Mouse (Mus musculus) right cerebral cortex, postnatal 36 days (tissue): ENCODE data around the gene Lepr.
"Not testable (repeated sequence)": the region's sequence is repeated elsewhere in the genome, so short reads cannot be mapped to it uniquely, and the experiment has no call there.

Experiments used
- DNase-seq, 2 experiments: peaks; one replicate each; pipeline ENCODE4 v3.0.0; 2022; ENCODE audit warnings: low spot score in 2 of 2, mixed read lengths in 1 of 2

Gene Lepr

DNA sequence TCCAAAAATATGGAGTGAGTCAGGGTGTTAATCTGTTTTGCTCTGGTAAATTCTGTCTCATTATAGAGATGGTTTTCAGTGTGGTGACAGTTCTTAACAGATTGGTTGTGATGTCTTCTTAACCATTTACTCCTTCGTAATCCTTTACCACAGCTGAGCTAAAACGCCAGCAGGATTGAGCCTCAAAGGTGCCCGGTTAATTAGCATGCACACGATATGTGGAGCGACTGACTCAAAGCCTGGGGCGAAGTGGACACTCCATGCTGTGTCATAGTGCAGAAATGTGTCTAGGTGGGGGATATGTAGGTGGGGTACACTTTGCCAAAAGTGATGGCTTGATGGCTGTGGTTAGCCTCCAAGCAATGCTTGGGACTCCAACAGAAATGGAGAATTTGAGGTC lies 1.4 kb upstream of the Lepr start:
- no peak for DNase-seq

DNA sequence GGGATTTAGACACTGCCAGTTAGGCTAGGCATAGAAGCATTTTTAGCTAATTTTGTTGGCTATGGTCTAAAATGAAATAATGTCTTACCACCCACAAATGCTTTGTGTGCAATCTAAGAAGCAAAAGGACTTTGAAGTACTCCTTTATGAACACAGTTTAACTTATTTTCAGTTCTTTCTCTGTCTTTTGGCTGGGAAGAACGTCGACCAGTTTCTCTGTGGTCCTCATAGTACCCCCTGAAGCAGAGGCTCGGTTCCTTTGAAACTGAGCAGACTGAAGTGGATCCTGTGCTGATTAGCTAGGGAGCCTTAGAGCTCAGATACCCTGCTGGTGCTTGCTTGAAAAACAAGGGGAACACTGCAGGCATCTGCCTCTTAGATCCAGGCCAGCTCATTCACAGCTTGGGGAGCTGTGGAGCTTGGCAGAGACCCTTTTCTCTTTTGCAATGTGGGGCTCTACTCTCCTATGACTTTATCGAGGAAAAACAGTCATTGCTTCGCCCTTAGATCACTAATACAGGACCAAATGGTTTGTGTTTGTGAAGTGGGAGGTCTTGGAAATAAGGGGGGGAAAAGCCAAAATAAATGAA lies 1.9 kb downstream of the Lepr start:
- no peak for DNase-seq

GRCm38 (mm10) chr4:101721705-101722104 lies 4.5 kb downstream of the Lepr start:
- no peak for DNase-seq

DNA sequence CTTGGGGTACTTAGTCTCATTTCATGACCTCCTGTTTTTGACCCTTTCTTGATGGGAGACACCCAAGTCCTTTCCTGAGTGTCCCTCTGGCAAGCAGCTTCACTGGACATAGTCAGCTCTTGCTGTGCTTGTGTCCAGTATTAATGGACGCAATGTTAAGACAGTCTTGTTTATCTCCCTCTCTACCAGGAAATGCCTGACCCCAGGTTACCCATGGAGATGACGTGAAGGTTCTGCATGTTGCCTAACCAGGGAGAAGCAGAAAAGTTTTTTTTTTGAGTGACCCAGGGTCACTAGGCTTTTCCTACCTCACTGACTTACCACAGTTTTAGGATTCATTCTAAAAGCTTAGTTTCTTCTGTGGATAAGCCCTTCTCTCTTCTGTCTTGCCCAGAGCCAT lies 24.8 kb downstream of the Lepr start:
- DNase-seq = no peak

DNA sequence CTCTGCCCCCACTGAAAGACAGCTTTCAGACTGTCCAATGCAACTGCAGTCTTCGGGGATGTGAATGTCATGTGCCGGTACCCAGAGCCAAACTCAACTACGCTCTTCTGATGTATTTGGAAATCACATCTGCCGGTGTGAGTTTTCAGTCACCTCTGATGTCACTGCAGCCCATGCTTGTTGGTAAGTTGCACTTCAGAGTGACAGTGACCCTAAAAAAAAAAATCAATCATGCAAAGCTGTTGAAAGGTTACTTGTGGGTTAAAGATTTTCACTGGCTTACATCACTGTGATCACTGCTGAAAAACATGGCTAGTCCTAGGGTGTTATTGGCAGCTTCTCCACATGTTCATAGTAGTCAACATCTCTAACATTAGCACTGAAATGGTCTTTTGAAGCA lies 28.3 kb downstream of the Lepr start:
- no peak for DNase-seq

DNA sequence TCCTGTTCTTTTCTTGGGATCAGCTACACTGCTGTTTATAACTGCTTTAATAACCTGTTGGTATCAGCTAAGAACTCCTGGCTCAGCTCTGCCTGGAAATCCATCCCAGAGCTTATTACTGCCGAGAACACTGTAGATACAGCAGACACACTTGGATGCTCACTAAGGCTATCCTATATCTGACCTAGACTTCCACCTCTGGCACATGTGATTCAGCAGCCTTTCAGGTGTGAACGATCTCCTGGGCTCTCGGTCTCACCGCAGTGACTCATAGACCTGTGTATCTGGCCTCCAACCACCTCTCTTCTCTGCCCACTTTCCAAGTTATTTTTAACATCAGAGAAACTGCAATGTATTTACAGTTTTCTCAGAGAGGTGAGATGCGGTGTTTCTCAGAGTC lies 43.3 kb downstream of the Lepr start:
- DNase-seq = no peak

DNA sequence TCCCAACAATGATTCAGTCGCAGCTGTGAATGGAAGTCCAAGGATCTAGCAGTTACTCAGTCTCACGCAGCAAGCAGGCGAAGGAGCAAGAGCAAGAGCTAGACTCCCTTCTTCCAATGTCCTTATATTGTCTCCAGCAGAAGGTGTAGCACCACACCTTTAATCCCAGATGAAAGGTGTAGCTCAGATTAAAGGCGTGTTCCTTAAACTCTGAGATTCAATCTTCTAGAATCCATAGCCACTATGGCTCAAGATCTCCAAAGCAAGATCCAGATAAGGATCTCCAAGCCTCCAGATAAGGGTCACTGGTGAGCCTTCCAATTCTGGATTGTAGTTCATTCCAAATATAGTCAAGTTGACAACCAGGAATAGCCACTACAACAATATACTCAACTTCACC lies 126.7 kb downstream of the Lepr start, which contains the start of gene B020004J07Rik:
TSS of gene B020004J07Rik (minus strand) at position 101 of the 400 bp plus-strand sequence.
- DNase-seq = not testable (repeated sequence)

DNA sequence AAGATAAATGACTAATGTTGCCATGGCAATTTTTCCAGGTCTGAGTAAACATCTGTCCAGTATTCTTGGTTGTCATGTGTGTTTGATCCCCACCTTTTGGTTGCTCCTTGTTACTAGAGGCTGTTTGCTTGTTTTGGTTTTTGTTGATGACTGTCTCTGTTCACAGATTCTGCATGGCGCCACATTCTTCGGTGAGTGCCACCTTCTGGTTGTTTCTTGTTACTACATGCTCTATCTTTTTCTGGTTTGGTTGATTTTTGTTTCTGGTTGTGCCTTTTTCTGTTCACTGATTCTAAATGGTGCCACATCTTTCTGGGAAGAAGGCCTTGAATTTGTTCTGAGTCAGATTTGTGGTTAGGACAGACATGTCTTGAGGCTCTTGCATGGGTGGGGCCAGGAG lies 133.7 kb downstream of the Lepr start:
- DNase-seq = no peak

DNA sequence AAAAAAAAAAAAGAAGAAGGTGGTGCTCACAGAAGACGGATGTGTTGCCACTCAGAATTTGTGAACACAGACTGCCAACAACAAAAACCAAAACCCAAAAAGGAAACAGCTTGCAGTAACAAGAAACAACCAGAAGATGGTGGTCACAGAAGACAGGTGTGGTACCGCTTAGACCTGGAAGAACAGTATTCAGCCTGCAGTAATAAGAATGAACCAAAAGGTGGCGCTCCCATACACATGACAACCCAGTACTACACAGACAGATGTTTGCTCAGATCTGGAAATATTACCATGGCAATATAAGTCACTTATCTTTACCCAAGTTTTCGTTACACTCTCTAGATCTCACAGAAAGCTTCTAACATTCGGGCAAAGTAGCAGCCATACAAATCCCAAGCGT lies 143.7 kb downstream of the Lepr start:
- DNase-seq = peak; percentile 11 to 14

DNA sequence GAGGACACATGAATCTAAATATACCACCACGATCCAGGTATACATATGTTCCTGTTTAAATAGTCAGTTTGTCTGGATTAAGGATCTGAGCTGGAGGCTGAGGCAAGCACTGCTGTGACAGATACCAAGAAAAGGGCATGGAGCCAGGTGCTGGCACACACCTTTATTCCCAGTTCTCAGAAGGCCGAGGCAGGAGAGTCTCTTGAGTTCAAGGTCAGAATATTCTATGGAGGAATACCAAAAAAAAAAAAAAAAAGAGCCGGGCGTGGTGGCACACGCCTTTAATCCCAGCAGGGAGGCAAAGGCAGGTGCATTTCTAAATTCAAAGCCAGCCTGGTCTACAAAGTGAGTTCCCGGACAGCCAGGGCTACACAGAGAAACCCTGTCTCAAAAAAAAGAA lies 145.1 kb downstream of the Lepr start:
- no peak for DNase-seq
